10 mouse cellular contexts compared by ENCODE assay signal in genomic region chr15:80560646-80561580, GRCm38 (mm10). TPM values are rescaled to one million over a fixed set of nuclear protein-coding genes. Genes with fewer than 3 reads are reported as not detected.
DNase-seq lines count a peak whose midpoint lies in the region; TF ChIP-seq lines count a peak whose summit lies in the region.
"Had no signal": no experiment of that assay in that cellular context is flagged by ENCODE, and none has a peak within 500 bp of the region (broad histone marks: within the 10 kb centered on the region; RNA-seq: fewer than 3 reads in every experiment).

No protein-coding gene starts in this region.

- H3K4me3 ChIP-seq in lung, adult 2 months (replicated peaks; ENCODE audit: extremely low read depth, low read depth, low read length), result no peak overlapping the region
- H3K4me3 ChIP-seq: hindbrain, embryonic 10.5 days; stomach, embryonic 15.5 days had no signal

- no peak for TF ChIP-seq CTCF in lung, adult 2 months (IDR thresholded peaks at IDR 0.05; ENCODE audit: insufficient read depth, low read length)

- H3K4me1 ChIP-seq in lung, adult 2 months (ENCODE audit: control insufficient read depth, insufficient read depth, low read length), result no peaks in the 10 kb centered on the region; the same call in 1 of the 2 replicates
- H3K4me1 ChIP-seq: stomach, embryonic 15.5 days had no signal

- no peak for TF ChIP-seq POLR2A in lung, adult 2 months (IDR thresholded peaks at IDR 0.05; ENCODE audit: borderline replicate concordance, extremely low read depth, low read depth, low read length)

- 47% methylated on average over 15 of the region's 15 CpGs for WGBS in lung, adult 2 months

- peak; percentile 42 for DNase-seq in lung, postnatal 36 days
- DNase-seq in lung, adult 2 months, result no peak
- DNase-seq in MEL-GATA-1-ER (ENCODE audit: extremely low read depth, low read depth), result peak; percentile 54
- DNase-seq in cerebellum, adult 9-10 months, result peak; percentile 67
- DNase-seq in natural killer cell, adult 2 months (ENCODE audit: low spot score in 2 of 2), result peak; percentile 10 to 69
- DNase-seq in thymus, postnatal 25 days, result no peak
- no peak for DNase-seq in right cerebral cortex, adult 2 months (ENCODE audit: low spot score in 2 of 2)

RNA-seq across cellular contexts. Expression of gene Enthd1, which starts 4.0 kb away (rescaled TPM):
- polyA plus RNA-seq in lung, adult 2 months (2012; rRNA removed), result not detected in 2 replicates
- polyA plus RNA-seq: embryonic facial prominence, embryonic 11.5 days; hindbrain, embryonic 10.5 days; stomach, embryonic 15.5 days had no signal

RNA-seq across cellular contexts. Expression of gene Grap2, which starts 11.5 kb away (rescaled TPM):
- polyA plus RNA-seq in lung, adult 2 months (2012; rRNA removed), result 5.3 and 7.3 TPM in 2 replicates

Comparison
In these comparisons a context has a peak if more than half of its experiments do, and no peak if none do; other contexts are left out.
1. DNase-seq: peak in lung, postnatal 36 days (single experiment), MEL-GATA-1-ER (single experiment), cerebellum, adult 9-10 months (single experiment) and natural killer cell, adult 2 months (2 of 2); none in lung, adult 2 months (single experiment), thymus, postnatal 25 days (single experiment) and right cerebral cortex, adult 2 months (0 of 2).